Mouse (Mus musculus) CD8-positive naive resting alpha-beta T cell, adult 57 days (primary cell): ENCODE measurements around the gene Fgf16. TPM values are rescaled to one million over a fixed set of nuclear protein-coding genes. Genes with fewer than 3 reads are reported as not detected.

Experiments
- total RNA-seq: library from RNA; stranded (reverse); gene quantifications from one replicate; pipeline ENCODE4 v1.2.4, GENCODE M21; 2023

Gene Fgf16
- total RNA-seq: not detected

DNA sequence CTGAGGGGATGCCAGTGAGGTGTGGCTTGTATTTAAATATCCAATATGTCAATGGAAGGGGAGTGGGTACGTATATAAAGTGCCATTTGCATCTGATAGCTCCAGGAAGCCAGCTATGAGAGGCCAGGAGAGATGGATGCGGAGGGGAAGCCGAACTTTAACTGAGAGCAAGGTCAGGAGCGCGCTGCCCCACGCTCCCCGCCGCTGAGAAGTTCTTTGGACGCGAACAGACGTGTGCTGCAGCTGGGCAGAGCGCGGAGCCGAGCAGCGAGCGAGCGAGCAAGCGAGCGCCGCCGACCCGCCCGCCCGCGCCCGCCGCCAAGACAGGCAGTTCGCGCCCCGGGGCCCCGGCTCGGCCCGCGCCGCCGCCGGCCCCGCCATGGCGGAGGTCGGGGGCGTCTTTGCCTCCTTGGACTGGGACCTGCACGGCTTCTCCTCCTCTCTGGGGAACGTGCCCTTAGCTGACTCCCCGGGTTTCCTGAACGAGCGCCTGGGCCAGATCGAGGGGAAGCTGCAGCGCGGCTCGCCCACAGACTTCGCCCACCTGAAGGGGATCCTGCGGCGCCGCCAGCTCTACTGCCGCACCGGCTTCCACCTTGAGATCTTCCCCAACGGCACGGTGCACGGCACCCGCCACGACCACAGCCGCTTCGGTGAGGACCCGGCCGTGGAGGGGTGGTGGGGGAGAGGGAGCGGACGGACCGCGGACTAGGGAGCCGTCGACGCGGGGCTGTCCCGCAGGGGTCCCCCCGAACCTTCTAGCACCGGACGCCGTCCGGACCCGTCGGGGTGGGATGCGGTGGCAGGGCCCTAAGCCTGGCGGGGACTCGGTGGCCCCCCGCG lies at the start of gene Fgf16:
Gene Fgf16 (plus strand): TSS at position 118 of the 843 bp plus-strand sequence.

Other genes with a start within 250 kb of the Fgf16 start
- gene Atrx, start 165.1 kb downstream of the Fgf16 start, total RNA-seq: 205 TPM
- gene Magt1, start 247.6 kb downstream of the Fgf16 start, total RNA-seq: 36.5 TPM